ENCODE assay signal across 10 mouse cellular contexts in genomic region chr3:101948572-101948971, GRCm38 (mm10). TPM values are rescaled to one million over a fixed set of nuclear protein-coding genes. Genes with fewer than 3 reads are reported as not detected.
DNase-seq lines count a peak whose midpoint lies in the region; ATAC-seq and TF ChIP-seq lines count a peak whose summit lies in the region.
"Had no signal": no experiment of that assay in that cellular context is flagged by ENCODE, and none has a peak within 500 bp of the region (broad histone marks: within the 10 kb centered on the region; RNA-seq: fewer than 3 reads in every experiment).

No protein-coding gene starts in this region.

- H3K4me1 ChIP-seq in lung, embryonic 16.5 days (replicated peaks; ENCODE audit: control insufficient read depth, insufficient read depth, low read length) = no peaks in the 10 kb centered on the region
- H3K4me1 ChIP-seq in forebrain, embryonic 15.5 days = peaks cover 4% of the 10 kb centered on the region; the same call in 1 of the 2 replicates
- H3K4me1 ChIP-seq in midbrain, postnatal 0 days (ENCODE audit: insufficient read depth, low read length) = no peaks in the 10 kb centered on the region; the same call in 1 of the 2 replicates

- H3K4me2 ChIP-seq in lung, embryonic 16.5 days (ENCODE audit: low read depth, low read length) = no peak overlapping the region
- no peak overlapping the region for H3K4me2 ChIP-seq in forebrain, embryonic 15.5 days (replicated peaks)
- no peak overlapping the region for H3K4me2 ChIP-seq in midbrain, postnatal 0 days (ENCODE audit: low read depth, low read length, poor library complexity, severe bottlenecking)
- H3K4me2 ChIP-seq: neural tube, embryonic 12.5 days had no signal

- no peaks in the 10 kb centered on the region for H3K27me3 ChIP-seq in C2C12 (ENCODE audit: control insufficient read depth, insufficient read depth, insufficient read length)
- no peaks in the 10 kb centered on the region for H3K27me3 ChIP-seq in lung, embryonic 16.5 days (ENCODE audit: control insufficient read depth, insufficient read depth, low read depth, low read length)
- H3K27me3 ChIP-seq in forebrain, embryonic 15.5 days = no peaks in the 10 kb centered on the region
- H3K27me3 ChIP-seq in midbrain, postnatal 0 days (ENCODE audit: insufficient read depth, low read length) = no peaks in the 10 kb centered on the region
- H3K27me3 ChIP-seq: neural tube, embryonic 12.5 days had no signal

- no peak for TF ChIP-seq CTCF in C2C12 (IDR thresholded peaks at IDR 0.05; ENCODE audit: control insufficient read depth, insufficient read depth, insufficient read length)
- no peak for TF ChIP-seq CTCF in midbrain, postnatal 0 days (IDR thresholded peaks at IDR 0.05)

- peak; percentile 60; the same call in 1 of the 2 replicates for ATAC-seq in lung, embryonic 16.5 days (ENCODE audit: low read depth)
- no peak for ATAC-seq in forebrain, embryonic 15.5 days (replicated peaks)
- no peak for ATAC-seq in midbrain, postnatal 0 days (ENCODE audit: low FRiP score)

- WGBS in lung, embryonic 16.5 days = 43% methylated on average over 3 of the region's 3 CpGs
- 75% methylated on average over 3 of the region's 3 CpGs for WGBS in forebrain, embryonic 15.5 days
- WGBS in midbrain, postnatal 0 days = 84% methylated on average over 3 of the region's 3 CpGs

- H3ac ChIP-seq in C2C12 (ENCODE audit: control insufficient read depth, insufficient read length, low read depth) = no peak overlapping the region

- peak; percentile 81 for DNase-seq in 3T3-L1 (ENCODE audit: low read depth, low spot score)
- DNase-seq in fibroblast of lung, adult 2 months (ENCODE audit: low read depth) = peak; percentile 89
- no peak for DNase-seq in frontal cortex, postnatal 14 days (ENCODE audit: low spot score in 2 of 2)
- DNase-seq in midbrain, postnatal 0 days (ENCODE audit: low spot score) = no peak

- no peaks in the 10 kb centered on the region for H3K9me3 ChIP-seq in lung, embryonic 16.5 days (ENCODE audit: control insufficient read depth, low read length)
- H3K9me3 ChIP-seq in forebrain, embryonic 15.5 days = no peaks in the 10 kb centered on the region
- no peaks in the 10 kb centered on the region for H3K9me3 ChIP-seq in midbrain, postnatal 0 days (ENCODE audit: low read length)
- H3K9me3 ChIP-seq: neural tube, embryonic 12.5 days had no signal

- no peaks in the 10 kb centered on the region for H3K79me3 ChIP-seq in C2C12 (ENCODE audit: low read depth)

- no peaks in the 10 kb centered on the region for H3K79me2 ChIP-seq in C2C12 (ENCODE audit: control insufficient read depth, insufficient read depth)

- H3K4me3 ChIP-seq in C2C12 (ENCODE audit: insufficient read depth, poor library complexity, severe bottlenecking) = no peak overlapping the region
- no peak overlapping the region for H3K4me3 ChIP-seq in lung, embryonic 16.5 days (ENCODE audit: low read length)
- H3K4me3 ChIP-seq in forebrain, embryonic 15.5 days = no peak overlapping the region
- H3K4me3 ChIP-seq in midbrain, postnatal 0 days (ENCODE audit: low read depth, low read length) = no peak overlapping the region
- H3K4me3 ChIP-seq: erythroblast, embryonic 14.5 days; neural tube, embryonic 12.5 days had no signal

- H3K9ac ChIP-seq in lung, embryonic 16.5 days (ENCODE audit: low read length) = no peak overlapping the region
- H3K9ac ChIP-seq in forebrain, embryonic 15.5 days (replicated peaks) = no peak overlapping the region
- no peak overlapping the region for H3K9ac ChIP-seq in midbrain, postnatal 0 days (replicated peaks; ENCODE audit: low read length, poor library complexity, severe bottlenecking)
- H3K9ac ChIP-seq: neural tube, embryonic 12.5 days had no signal

- no peak overlapping the region for H3K27ac ChIP-seq in lung, embryonic 16.5 days (ENCODE audit: low read length)
- no peak overlapping the region for H3K27ac ChIP-seq in forebrain, embryonic 15.5 days (replicated peaks)
- H3K27ac ChIP-seq in midbrain, postnatal 0 days (ENCODE audit: low read depth, low read length) = no peak overlapping the region
- H3K27ac ChIP-seq: kidney, postnatal 0 days; neural tube, embryonic 12.5 days had no signal

- no peaks in the 10 kb centered on the region for H3K36me3 ChIP-seq in C2C12 (ENCODE audit: control insufficient read depth, insufficient read depth)
- H3K36me3 ChIP-seq in lung, embryonic 16.5 days (ENCODE audit: control insufficient read depth, insufficient read depth, low read length) = no peaks in the 10 kb centered on the region
- no peaks in the 10 kb centered on the region for H3K36me3 ChIP-seq in forebrain, embryonic 15.5 days
- no peaks in the 10 kb centered on the region for H3K36me3 ChIP-seq in midbrain, postnatal 0 days (ENCODE audit: insufficient read depth, low read length)
- H3K36me3 ChIP-seq: neural tube, embryonic 12.5 days had no signal

TF ChIP-seq in C2C12, 6 proteins besides CTCF, POLR2A, EP300 and RAD21:
- TF ChIP-seq USF1 (IDR thresholded peaks at IDR 0.05; ENCODE audit: low read depth) (no peak), MYOD1 (IDR thresholded peaks at IDR 0.05; ENCODE audit: control insufficient read depth, insufficient read length, low read depth) (no peak), CEBPB (IDR thresholded peaks at IDR 0.05; ENCODE audit: low read depth) (peak; percentile 44)

RNA-seq across cellular contexts. Expression of gene Slc22a15, which starts 24.3 kb away (rescaled TPM):
- polyA plus RNA-seq in C2C12 (2012; fragmentation: generic; extraction: Trizol) = 7.9 TPM
- polyA plus RNA-seq in lung, embryonic 16.5 days (2015; fragmentation: Nextera tagmentation; extraction: Ambion mirVana) = 3.7 and 4.0 TPM in 2 replicates
- 4.5 and 5.3 TPM in 2 replicates for polyA plus RNA-seq in forebrain, embryonic 15.5 days (2015; fragmentation: Nextera tagmentation; extraction: Ambion mirVana)
- total RNA-seq in midbrain, postnatal 0 days (2014; rRNA removed) = 13.2 and 13.5 TPM in 2 replicates
- polyA plus RNA-seq in midbrain, postnatal 0 days (2015; fragmentation: Nextera tagmentation; extraction: Ambion mirVana) = 5.6 and 6.2 TPM in 2 replicates
- polyA plus RNA-seq: erythroblast, embryonic 14.5 days had no signal

Comparison
In these comparisons a context has a peak if more than half of its experiments do, and no peak if none do; other contexts are left out.
1. DNase-seq: peak in 3T3-L1 (single experiment) and fibroblast of lung, adult 2 months (single experiment); none in frontal cortex, postnatal 14 days (0 of 2) and midbrain, postnatal 0 days (single experiment).